Mouse (Mus musculus): ENCODE measurements around the gene Tas1r1. TPM values are rescaled to one million over a fixed set of nuclear protein-coding genes. Genes with fewer than 3 reads are reported as not detected.

Tas1r1 gene
- polyA plus RNA-seq, 1 experiment from 2014 or later = 0.59 TPM

- H3K4me2 ChIP-seq = no peak overlapping the region
- peaks cover 18% of the 10 kb centered on the region for H3K4me1 ChIP-seq
- no peak overlapping the region for H3K27ac ChIP-seq
- H3K27me3 ChIP-seq = no peaks in the 10 kb centered on the region
- H3K36me3 ChIP-seq = no peaks in the 10 kb centered on the region
- ATAC-seq (ENCODE audit: insufficient number of reproducible peaks, insufficient read depth, low FRiP score, low TSS enrichment, low read depth) = no peak
- H3K9ac ChIP-seq = no peak overlapping the region
- 68% methylated on average over 6 of the region's 6 CpGs for WGBS
- no peak overlapping the region for H3K4me3 ChIP-seq
- no peaks in the 10 kb centered on the region for H3K9me3 ChIP-seq
Measured at GRCm38 (mm10) chr4:152073715-152074114, 35.3 kb upstream of the Tas1r1 start.

- Histone ChIP-seq H3K4me1 (peaks cover 18% of the 10 kb centered on the region), H3K27ac (no peak overlapping the region)
- 65% methylated on average over 10 of the region's 10 CpGs for WGBS
Measured at GRCm38 (mm10) chr4:152072655-152073054, 34.3 kb upstream of the Tas1r1 start.

GRCm38 (mm10) chr4:152072121-152072601, 33.8 kb upstream of the Tas1r1 start, which contains the start of gene Plekhg5:
Plekhg5 (plus strand) TSS chr4:152072498.
- Histone ChIP-seq H3K9ac (no peak within 1 kb of the TSS), H3K9me3 (no peaks in the 10 kb centered on the region), H3K27ac (no peak within 1 kb of the TSS), H3K36me3 (no peaks in the 10 kb centered on the region), H3K4me2 (no peak within 1 kb of the TSS), H3K4me3 (no peak within 1 kb of the TSS), H3K27me3 (no peaks in the 10 kb centered on the region), H3K4me1 (peaks cover 18% of the 10 kb centered on the region)
- no peak for ATAC-seq (ENCODE audit: insufficient number of reproducible peaks, insufficient read depth, low FRiP score, low TSS enrichment, low read depth)
- WGBS = 70% methylated on average over 10 of the region's 10 CpGs

More at GRCm38 (mm10) chr4:152072655-152073054, 34.3 kb upstream of the Tas1r1 start:
- H3K9ac ChIP-seq = no peak overlapping the region
- H3K27me3 ChIP-seq = no peaks in the 10 kb centered on the region
- no peak overlapping the region for H3K4me2 ChIP-seq
- no peaks in the 10 kb centered on the region for H3K9me3 ChIP-seq
- H3K4me3 ChIP-seq = no peak overlapping the region
- H3K36me3 ChIP-seq = no peaks in the 10 kb centered on the region
- no peak for ATAC-seq (ENCODE audit: insufficient number of reproducible peaks, insufficient read depth, low FRiP score, low TSS enrichment, low read depth)

- Histone ChIP-seq H3K4me2 (no peak overlapping the region), H3K4me1 (peaks cover 18% of the 10 kb centered on the region), H3K27ac (no peak overlapping the region), H3K9ac (no peak overlapping the region), H3K4me3 (no peak overlapping the region), H3K9me3 (no peaks in the 10 kb centered on the region), H3K27me3 (no peaks in the 10 kb centered on the region), H3K36me3 (no peaks in the 10 kb centered on the region)
- 76% methylated on average over 11 of the region's 11 CpGs for WGBS
- ATAC-seq (ENCODE audit: insufficient number of reproducible peaks, insufficient read depth, low FRiP score, low TSS enrichment, low read depth) = no peak
Measured at GRCm38 (mm10) chr4:152070494-152071396, 32.4 kb upstream of the Tas1r1 start.

- Histone ChIP-seq H3K4me2 (no peak overlapping the region), H3K4me1 (peaks cover 16% of the 10 kb centered on the region), H3K27me3 (no peaks in the 10 kb centered on the region), H3K9me3 (no peaks in the 10 kb centered on the region), H3K27ac (no peak overlapping the region), H3K9ac (no peak overlapping the region), H3K4me3 (no peak overlapping the region), H3K36me3 (peaks cover 3% of the 10 kb centered on the region; the same call in 1 of the 2 replicates)
- no peak for ATAC-seq (ENCODE audit: insufficient number of reproducible peaks, insufficient read depth, low FRiP score, low TSS enrichment, low read depth)
- WGBS = 78% methylated on average over 3 of the region's 3 CpGs
Measured at GRCm38 (mm10) chr4:152069245-152069644, 30.9 kb upstream of the Tas1r1 start.

GRCm38 (mm10) chr4:152068166-152068724, 29.9 kb upstream of the Tas1r1 start:
- H3K27ac ChIP-seq = no peak overlapping the region
- no peak overlapping the region for H3K4me2 ChIP-seq
- peaks cover 8% of the 10 kb centered on the region for H3K4me1 ChIP-seq
- no peaks in the 10 kb centered on the region for H3K9me3 ChIP-seq
- H3K27me3 ChIP-seq = no peaks in the 10 kb centered on the region
- no peak overlapping the region for H3K4me3 ChIP-seq
- no peak overlapping the region for H3K9ac ChIP-seq
- no peak for ATAC-seq (ENCODE audit: insufficient number of reproducible peaks, insufficient read depth, low FRiP score, low TSS enrichment, low read depth)
- peaks cover 6% of the 10 kb centered on the region; the same call in 1 of the 2 replicates for H3K36me3 ChIP-seq
- 79% methylated on average over 6 of the region's 6 CpGs for WGBS

- Histone ChIP-seq H3K9me3 (no peaks in the 10 kb centered on the region), H3K9ac (no peak overlapping the region), H3K36me3 (peaks cover 15% of the 10 kb centered on the region), H3K4me3 (no peak overlapping the region), H3K4me1 (peaks cover 2% of the 10 kb centered on the region; the same call in 1 of the 2 replicates), H3K27me3 (no peaks in the 10 kb centered on the region), H3K27ac (no peak overlapping the region), H3K4me2 (no peak overlapping the region)
- no peak for ATAC-seq (ENCODE audit: insufficient number of reproducible peaks, insufficient read depth, low FRiP score, low TSS enrichment, low read depth)
Measured at GRCm38 (mm10) chr4:152067280-152067679, 28.9 kb upstream of the Tas1r1 start.

GRCm38 (mm10) chr4:152062390-152063110, 24.2 kb upstream of the Tas1r1 start:
- 72% methylated on average over 9 of the region's 9 CpGs for WGBS
- H3K9ac ChIP-seq = no peak overlapping the region
- ATAC-seq (ENCODE audit: insufficient number of reproducible peaks, insufficient read depth, low FRiP score, low TSS enrichment, low read depth) = no peak
- H3K27ac ChIP-seq = no peak overlapping the region
- H3K4me2 ChIP-seq = no peak overlapping the region
- no peaks in the 10 kb centered on the region for H3K9me3 ChIP-seq
- no peaks in the 10 kb centered on the region for H3K27me3 ChIP-seq
- H3K4me3 ChIP-seq = no peak overlapping the region
- no peaks in the 10 kb centered on the region for H3K4me1 ChIP-seq
- peaks cover 54% of the 10 kb centered on the region for H3K36me3 ChIP-seq

GRCm38 (mm10) chr4:152044609-152045008, 6.2 kb upstream of the Tas1r1 start:
- H3K36me3 ChIP-seq = peaks cover 84% of the 10 kb centered on the region
- H3K4me1 ChIP-seq = peaks cover 9% of the 10 kb centered on the region
- H3K27ac ChIP-seq = no peak overlapping the region
- no peak overlapping the region for H3K9ac ChIP-seq
- no peak for ATAC-seq (ENCODE audit: insufficient number of reproducible peaks, insufficient read depth, low FRiP score, low TSS enrichment, low read depth)
- H3K4me3 ChIP-seq = no peak overlapping the region
- H3K4me2 ChIP-seq = no peak overlapping the region
- H3K27me3 ChIP-seq = no peaks in the 10 kb centered on the region
- no peaks in the 10 kb centered on the region for H3K9me3 ChIP-seq
- WGBS = 70% methylated on average over 6 of the region's 6 CpGs

GRCm38 (mm10) chr4:152043171-152043570, 4.8 kb upstream of the Tas1r1 start:
- H3K9ac ChIP-seq = no peak overlapping the region
- no peak overlapping the region for H3K27ac ChIP-seq
- no peaks in the 10 kb centered on the region for H3K9me3 ChIP-seq
- no peak overlapping the region for H3K4me2 ChIP-seq
- H3K36me3 ChIP-seq = peaks cover 72% of the 10 kb centered on the region
- ATAC-seq (ENCODE audit: insufficient number of reproducible peaks, insufficient read depth, low FRiP score, low TSS enrichment, low read depth) = no peak
- peaks cover 16% of the 10 kb centered on the region for H3K4me1 ChIP-seq
- H3K27me3 ChIP-seq = no peaks in the 10 kb centered on the region
- WGBS = 93% methylated on average over 3 of the region's 3 CpGs
- H3K4me3 ChIP-seq = no peak overlapping the region

- H3K27me3 ChIP-seq = no peaks in the 10 kb centered on the region
- H3K4me3 ChIP-seq = no peak overlapping the region
- H3K9ac ChIP-seq = no peak overlapping the region
- peaks cover 61% of the 10 kb centered on the region for H3K36me3 ChIP-seq
- H3K4me1 ChIP-seq = peaks cover 16% of the 10 kb centered on the region
- H3K9me3 ChIP-seq = no peaks in the 10 kb centered on the region
- no peak for ATAC-seq (ENCODE audit: insufficient number of reproducible peaks, insufficient read depth, low FRiP score, low TSS enrichment, low read depth)
- no peak overlapping the region for H3K27ac ChIP-seq
- 96% methylated on average over 22 of the region's 22 CpGs for WGBS
- no peak overlapping the region for H3K4me2 ChIP-seq
Measured at GRCm38 (mm10) chr4:152041924-152042641, 3.7 kb upstream of the Tas1r1 start.
